Mouse (Mus musculus) frontal cortex, postnatal 14 days (tissue): ENCODE data around the gene Cdkn1b.

ENCODE experiments used
- DNase-seq, 2 experiments: peaks; one replicate each; pipeline ENCODE4 v3.0.0; 2022; ENCODE audit warnings: low spot score in 2 of 2

Cdkn1b gene

GRCm38 (mm10) chr6:134969498-134969897, 49.3 kb downstream of the Cdkn1b start:
- DNase-seq, result no peak

- no peak for DNase-seq
These were observed 51.9 kb downstream of the Cdkn1b start for GRCm38 (mm10) chr6:134972096-134972495.
